Mouse (Mus musculus): ENCODE results near the gene Olfr1121. TPM values are rescaled to one million over a fixed set of nuclear protein-coding genes. Genes with fewer than 3 reads are reported as not detected.

Gene Olfr1121
- polyA plus RNA-seq (2015; fragmentation: Illumina TruSeq; extraction: RNeasy Lipid Tissue Mini Kit (QIAGEN cat#74804); ENCODE audit: low read depth, low replicate concordance), result not detected

GRCm38 (mm10) chr2:87369595-87369994 is at the start of gene Olfr1121:
Gene Olfr1121 (plus strand): TSS chr2:87369895.

GRCm38 (mm10) chr2:87354515-87354914 is 15.2 kb upstream of the Olfr1121 start, which contains the start of gene Olfr1120:
Gene Olfr1120 (plus strand): TSS chr2:87354815.

DNA sequence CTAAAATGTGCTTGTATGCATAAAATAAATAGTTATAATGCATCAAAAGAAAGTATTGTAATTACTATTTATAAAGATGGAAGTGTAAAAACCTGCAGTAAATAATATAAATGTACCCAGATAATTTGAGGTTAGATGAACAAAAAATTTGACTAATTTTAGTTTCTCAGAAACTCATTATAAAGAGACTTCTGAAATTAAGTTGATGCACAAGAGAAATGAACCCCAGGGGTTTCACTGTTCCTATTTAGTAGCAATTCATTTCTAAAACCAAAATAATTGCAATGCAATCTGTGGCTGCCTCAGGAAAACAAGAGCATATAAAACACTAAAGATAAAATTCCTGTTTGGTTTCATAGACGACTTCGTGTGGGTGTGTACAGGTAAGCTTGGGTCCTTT is 15.9 kb downstream of the Olfr1121 start, which contains the start of gene Olfr1122:
Olfr1122 (plus strand) TSS at position 301 of the 400 bp plus-strand sequence.

DNA sequence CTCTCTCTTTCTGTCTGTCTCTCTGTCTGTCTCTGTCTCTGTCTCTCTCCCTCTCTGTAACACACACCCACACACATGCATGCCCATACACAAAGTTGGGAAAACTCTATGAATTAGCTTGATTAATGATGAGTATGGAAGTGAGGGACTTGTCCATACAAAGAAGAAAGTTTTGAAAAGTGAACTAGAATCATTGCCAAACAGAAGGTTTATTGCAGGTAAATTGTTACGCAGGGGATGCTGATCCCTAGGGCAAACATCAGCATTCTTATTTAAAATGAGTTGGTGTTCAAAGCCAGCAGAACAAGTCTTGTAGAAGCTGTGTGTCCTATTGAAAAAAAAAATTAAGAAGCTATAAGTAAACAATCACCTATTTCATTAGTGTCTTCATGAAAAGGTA is 46.6 kb downstream of the Olfr1121 start, which contains the start of gene Olfr1123:
Olfr1123 (plus strand) TSS at position 301 of the 400 bp plus-strand sequence.

Other genes with a start within 250 kb of the Olfr1121 start
- not detected for gene Olfr1110, start 229.6 kb upstream of the Olfr1121 start, polyA plus RNA-seq (2015; fragmentation: Illumina TruSeq; extraction: RNeasy Lipid Tissue Mini Kit (QIAGEN cat#74804); ENCODE audit: low read depth, low replicate concordance)
- not detected for gene Olfr1111, start 217.3 kb upstream of the Olfr1121 start, polyA plus RNA-seq (2015; fragmentation: Illumina TruSeq; extraction: RNeasy Lipid Tissue Mini Kit (QIAGEN cat#74804); ENCODE audit: low read depth, low replicate concordance)
- gene Olfr1112, start 182.1 kb upstream of the Olfr1121 start, polyA plus RNA-seq (2015; fragmentation: Illumina TruSeq; extraction: RNeasy Lipid Tissue Mini Kit (QIAGEN cat#74804); ENCODE audit: low read depth, low replicate concordance), result not detected
- not detected for gene Olfr1113, start 160.9 kb upstream of the Olfr1121 start, polyA plus RNA-seq (2015; fragmentation: Illumina TruSeq; extraction: RNeasy Lipid Tissue Mini Kit (QIAGEN cat#74804); ENCODE audit: low read depth, low replicate concordance)
- not detected for gene Olfr1115, start 121.9 kb upstream of the Olfr1121 start, polyA plus RNA-seq (2015; fragmentation: Illumina TruSeq; extraction: RNeasy Lipid Tissue Mini Kit (QIAGEN cat#74804); ENCODE audit: low read depth, low replicate concordance)
- not detected for gene Olfr1116, start 102.4 kb upstream of the Olfr1121 start, polyA plus RNA-seq (2015; fragmentation: Illumina TruSeq; extraction: RNeasy Lipid Tissue Mini Kit (QIAGEN cat#74804); ENCODE audit: low read depth, low replicate concordance)
- not detected for gene Olfr1118, start 62.3 kb upstream of the Olfr1121 start, polyA plus RNA-seq (2015; fragmentation: Illumina TruSeq; extraction: RNeasy Lipid Tissue Mini Kit (QIAGEN cat#74804); ENCODE audit: low read depth, low replicate concordance)
- gene Olfr1120, start 15.1 kb upstream of the Olfr1121 start, polyA plus RNA-seq (2015; fragmentation: Illumina TruSeq; extraction: RNeasy Lipid Tissue Mini Kit (QIAGEN cat#74804); ENCODE audit: low read depth, low replicate concordance), result not detected
- not detected for gene Olfr1122, start 16.0 kb downstream of the Olfr1121 start, polyA plus RNA-seq (2015; fragmentation: Illumina TruSeq; extraction: RNeasy Lipid Tissue Mini Kit (QIAGEN cat#74804); ENCODE audit: low read depth, low replicate concordance)
- not detected for gene Olfr1123, start 46.7 kb downstream of the Olfr1121 start, polyA plus RNA-seq (2015; fragmentation: Illumina TruSeq; extraction: RNeasy Lipid Tissue Mini Kit (QIAGEN cat#74804); ENCODE audit: low read depth, low replicate concordance)
- gene Olfr1124, start 60.4 kb downstream of the Olfr1121 start, polyA plus RNA-seq (2015; fragmentation: Illumina TruSeq; extraction: RNeasy Lipid Tissue Mini Kit (QIAGEN cat#74804); ENCODE audit: low read depth, low replicate concordance), result not detected
- not detected for gene Olfr1126, start 84.1 kb downstream of the Olfr1121 start, polyA plus RNA-seq (2015; fragmentation: Illumina TruSeq; extraction: RNeasy Lipid Tissue Mini Kit (QIAGEN cat#74804); ENCODE audit: low read depth, low replicate concordance)
- gene Pramel7, start 127.2 kb downstream of the Olfr1121 start, polyA plus RNA-seq (2015; fragmentation: Illumina TruSeq; extraction: RNeasy Lipid Tissue Mini Kit (QIAGEN cat#74804); ENCODE audit: low read depth, low replicate concordance), result not detected
- not detected for gene Pramel6, start 136.7 kb downstream of the Olfr1121 start, polyA plus RNA-seq (2015; fragmentation: Illumina TruSeq; extraction: RNeasy Lipid Tissue Mini Kit (QIAGEN cat#74804); ENCODE audit: low read depth, low replicate concordance)
- not detected for gene Olfr153, start 161.9 kb downstream of the Olfr1121 start, polyA plus RNA-seq (2015; fragmentation: Illumina TruSeq; extraction: RNeasy Lipid Tissue Mini Kit (QIAGEN cat#74804); ENCODE audit: low read depth, low replicate concordance)
- not detected for gene Olfr1128, start 175.6 kb downstream of the Olfr1121 start, polyA plus RNA-seq (2015; fragmentation: Illumina TruSeq; extraction: RNeasy Lipid Tissue Mini Kit (QIAGEN cat#74804); ENCODE audit: low read depth, low replicate concordance)
- not detected for gene Olfr1129, start 204.0 kb downstream of the Olfr1121 start, polyA plus RNA-seq (2015; fragmentation: Illumina TruSeq; extraction: RNeasy Lipid Tissue Mini Kit (QIAGEN cat#74804); ENCODE audit: low read depth, low replicate concordance)
- not detected for gene Olfr1130, start 236.3 kb downstream of the Olfr1121 start, polyA plus RNA-seq (2015; fragmentation: Illumina TruSeq; extraction: RNeasy Lipid Tissue Mini Kit (QIAGEN cat#74804); ENCODE audit: low read depth, low replicate concordance)

All from brain, adult 10 weeks (tissue).